Mouse (Mus musculus): ENCODE data around the gene Rxra.
A peak's percentile ranks its signal among the peaks of the same experiment; 100 is the strongest.

Gene Rxra

DNA sequence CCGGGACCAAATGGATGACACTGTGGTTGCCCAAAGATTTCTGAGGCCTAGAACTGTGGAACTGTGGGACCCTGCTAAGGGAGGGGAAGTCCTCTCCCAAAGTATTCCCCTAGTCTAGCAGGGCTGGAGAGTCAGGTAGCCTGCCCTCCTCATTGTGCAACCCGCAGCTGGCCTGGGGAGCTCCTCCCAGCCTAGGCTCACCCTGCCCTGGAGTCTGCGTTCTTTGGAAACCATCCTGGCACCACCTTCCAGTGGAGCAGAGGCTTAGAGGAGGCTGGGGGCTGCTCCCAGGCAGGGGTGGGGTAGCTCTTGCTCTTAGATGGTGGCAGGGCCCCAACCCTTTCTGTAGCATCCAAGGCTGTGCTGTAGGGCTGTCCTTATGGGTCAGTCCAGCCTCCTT lies 26.0 kb downstream of the Rxra start:
- DNase-seq (ENCODE audit: low read depth, low spot score) = no peak

DNA sequence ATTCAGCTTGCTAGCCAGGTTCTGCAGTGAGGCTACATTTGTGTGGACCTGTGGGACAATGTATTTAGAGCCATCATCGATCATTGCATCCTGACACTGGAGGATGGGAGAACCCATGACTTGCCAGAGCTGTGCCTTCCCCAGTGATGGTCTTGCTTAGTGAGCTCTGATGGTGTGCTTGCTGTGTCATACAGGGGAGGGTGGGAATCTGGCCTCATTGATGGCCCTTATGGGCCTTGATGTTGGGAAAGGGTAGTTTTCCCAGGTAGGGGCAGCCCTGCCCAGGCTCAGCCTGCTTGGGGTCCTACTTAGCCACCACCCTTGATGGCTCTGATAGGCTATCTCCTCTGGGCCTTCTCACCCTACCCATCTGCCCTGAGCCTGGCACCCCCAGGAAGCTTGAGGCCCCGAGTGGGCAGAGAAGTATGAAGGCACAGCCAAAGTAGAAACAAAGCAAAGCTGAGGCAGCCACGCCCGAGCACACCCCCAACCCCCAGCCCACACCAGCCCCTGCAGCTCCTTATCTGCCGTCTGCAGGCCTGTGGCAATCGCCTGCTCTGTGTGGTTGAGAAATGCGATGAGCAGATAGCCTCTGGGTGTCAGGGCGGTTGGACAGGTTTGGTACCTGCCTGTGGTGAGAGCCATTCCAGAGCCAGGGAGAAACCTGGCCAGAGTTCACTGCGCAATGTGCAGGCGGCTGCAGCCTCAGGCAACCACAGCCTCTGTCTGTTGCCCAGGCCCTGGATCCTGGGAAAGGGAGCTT lies 26.8 kb downstream of the Rxra start:
- no peak for DNase-seq (ENCODE audit: low read depth, low spot score)

DNA sequence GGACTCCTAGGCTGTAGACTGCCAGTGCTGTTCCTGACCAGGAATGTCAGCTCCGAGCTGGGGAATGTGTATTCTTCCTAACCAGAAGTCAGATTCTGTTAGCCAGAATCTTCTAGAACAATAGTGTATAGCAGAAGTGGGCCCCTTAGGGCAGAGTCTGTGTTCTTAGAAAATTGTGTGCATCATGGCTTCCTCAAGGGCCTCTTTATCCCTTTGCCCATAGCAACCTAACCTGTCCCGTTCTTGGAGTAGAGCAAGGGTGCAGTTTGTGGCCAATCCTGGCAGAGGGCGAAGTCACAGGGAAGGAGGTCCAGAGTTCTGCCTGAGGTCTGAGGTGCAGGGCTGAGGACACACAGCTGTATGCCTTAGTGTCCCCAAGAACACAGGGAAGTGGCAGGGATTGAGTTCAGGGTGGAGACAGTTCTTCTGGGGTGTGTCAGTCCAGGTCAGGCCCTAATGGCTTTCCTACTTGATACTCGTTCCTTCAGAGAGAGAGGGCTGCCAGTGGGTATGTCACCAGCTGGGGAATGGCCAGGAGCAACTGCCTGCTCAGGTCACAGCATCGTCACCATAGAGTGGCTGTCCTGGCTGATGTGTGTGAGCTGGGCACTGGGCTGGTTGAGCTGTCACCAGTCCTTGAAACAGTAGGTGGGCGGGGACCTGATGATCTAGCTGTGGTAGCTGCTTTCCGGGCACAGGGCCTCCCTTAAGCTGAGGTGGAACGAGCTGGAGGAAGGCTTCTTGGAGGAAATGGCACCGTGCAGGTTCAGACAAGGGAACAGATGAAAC lies 27.8 kb downstream of the Rxra start:
- DNase-seq (ENCODE audit: low read depth, low spot score) = no peak

DNA sequence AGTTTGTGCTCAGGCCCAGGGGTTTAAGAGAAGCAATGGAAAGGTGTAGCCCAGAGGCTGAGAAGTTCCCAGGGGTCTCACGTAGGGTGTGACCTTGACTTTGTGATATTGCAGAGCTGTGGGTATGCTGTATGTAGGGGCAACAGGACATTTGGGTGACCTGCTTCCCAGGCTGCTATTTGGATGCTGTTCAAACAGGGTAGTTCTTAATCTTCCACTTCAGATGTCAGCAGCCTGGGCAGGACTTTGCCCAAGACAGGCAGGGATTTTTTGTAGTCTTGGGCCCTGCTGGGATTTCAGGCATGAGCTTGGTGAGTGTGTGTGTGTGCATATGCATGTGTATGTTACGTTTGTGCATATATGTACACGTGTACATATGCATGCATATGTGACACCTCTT lies 28.4 kb downstream of the Rxra start:
- no peak for DNase-seq (ENCODE audit: low read depth, low spot score)

DNA sequence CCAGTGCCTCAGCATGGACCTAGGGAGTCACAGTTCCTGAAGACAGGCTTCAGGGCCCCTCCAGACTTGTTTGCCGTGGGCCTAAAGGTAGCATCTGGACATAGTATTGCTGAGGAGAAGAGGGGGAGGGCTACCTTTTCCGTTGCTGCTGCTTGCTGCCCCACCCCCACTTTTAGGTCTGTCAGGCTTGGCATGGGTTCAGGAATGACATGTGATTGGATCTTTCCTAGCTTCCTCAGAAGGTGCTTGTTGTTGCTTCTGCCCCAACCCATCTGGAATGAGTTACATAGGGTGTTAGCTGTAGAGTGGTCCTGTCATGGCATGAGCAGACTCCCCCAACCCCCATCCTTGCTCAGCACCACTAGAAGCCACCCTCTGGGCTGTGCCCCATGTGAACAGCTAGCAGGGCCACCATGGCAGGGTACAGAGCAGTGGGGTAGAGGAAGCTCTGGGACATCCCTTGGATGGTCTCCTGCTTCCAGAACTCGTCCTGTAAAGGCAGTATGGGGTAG lies 34.7 kb downstream of the Rxra start:
- no peak for DNase-seq (ENCODE audit: low read depth, low spot score)

DNA sequence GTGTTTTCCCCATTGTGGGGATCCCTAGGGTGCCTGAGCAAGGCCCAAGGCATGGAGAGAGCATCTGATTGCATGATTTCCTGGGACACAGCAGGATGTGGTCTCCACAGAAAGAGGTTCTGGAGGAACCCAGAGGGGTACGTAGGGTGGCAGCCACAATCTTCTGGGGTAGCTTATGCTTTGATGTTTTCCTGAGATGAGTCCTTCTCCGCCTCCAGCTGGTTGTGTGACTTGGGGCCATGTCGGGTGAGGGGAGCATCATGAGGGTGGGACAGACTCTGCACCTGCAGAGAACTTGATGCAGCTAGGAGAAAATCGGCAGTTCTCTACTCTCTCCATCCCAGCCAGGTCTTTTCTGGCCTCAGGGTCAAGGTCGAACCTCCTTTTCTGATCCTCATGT lies 36.4 kb downstream of the Rxra start:
- no peak for DNase-seq (ENCODE audit: low read depth, low spot score)

DNA sequence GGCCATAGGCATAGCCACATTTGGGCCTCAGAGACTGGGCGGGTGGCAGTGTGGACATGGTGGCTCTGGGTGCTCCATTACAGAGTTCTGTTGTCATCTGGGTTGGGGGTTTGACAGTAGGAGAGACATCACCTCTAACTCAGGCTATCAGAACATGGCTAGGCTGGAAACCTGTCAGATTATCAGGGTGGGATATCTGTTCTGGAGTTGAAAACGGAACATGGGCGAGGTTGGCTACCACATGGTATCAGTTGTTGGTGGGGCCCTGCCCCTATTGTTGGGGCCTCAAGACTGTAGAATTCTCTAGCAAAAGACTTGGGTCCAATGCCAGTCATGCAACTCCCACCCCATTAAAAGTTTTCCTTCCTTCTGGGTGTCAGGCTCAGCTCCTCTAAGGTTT lies 37.1 kb downstream of the Rxra start:
- DNase-seq (ENCODE audit: low read depth, low spot score) = no peak

DNA sequence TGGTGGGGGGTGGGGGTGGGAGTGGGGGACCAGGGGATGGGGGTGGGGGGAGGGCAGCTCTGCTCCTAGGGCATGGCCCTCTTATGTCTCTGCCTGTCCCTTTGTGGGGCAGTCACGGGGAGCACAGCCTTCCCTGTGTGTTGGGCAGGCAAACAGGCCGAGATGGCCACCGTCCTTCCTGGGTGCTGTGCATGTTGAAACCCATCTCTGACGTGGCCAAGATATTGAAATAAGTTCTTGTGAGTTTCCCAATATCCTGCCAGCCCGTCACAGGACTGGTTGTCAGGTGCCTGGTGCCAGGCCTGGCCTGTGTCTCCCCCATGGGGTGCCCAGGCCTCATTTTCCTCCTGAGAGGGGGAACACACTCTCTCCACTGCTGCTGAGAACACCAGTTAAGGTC lies 37.9 kb downstream of the Rxra start:
- no peak for DNase-seq (ENCODE audit: low read depth, low spot score)

DNA sequence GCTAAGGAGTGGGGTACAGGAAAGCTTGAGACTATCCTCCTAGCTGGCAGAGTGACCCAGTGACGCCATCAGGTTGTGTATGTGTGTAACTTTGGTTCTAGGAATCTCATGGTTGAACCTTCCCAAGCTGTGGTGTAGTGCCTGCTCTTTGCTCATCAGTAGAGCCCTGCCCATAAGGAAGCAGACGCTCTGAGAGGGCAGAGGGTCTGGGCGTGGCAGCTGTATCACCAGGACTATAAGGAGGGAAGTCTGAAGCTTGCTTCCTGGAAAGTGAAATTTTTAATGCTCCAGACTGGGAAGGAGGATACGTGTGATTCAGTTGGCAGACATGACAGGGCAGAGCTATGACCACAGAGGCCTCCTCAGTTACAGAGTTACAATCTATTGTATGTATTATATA lies 39.0 kb downstream of the Rxra start:
- DNase-seq (ENCODE audit: low read depth, low spot score) = no peak

DNA sequence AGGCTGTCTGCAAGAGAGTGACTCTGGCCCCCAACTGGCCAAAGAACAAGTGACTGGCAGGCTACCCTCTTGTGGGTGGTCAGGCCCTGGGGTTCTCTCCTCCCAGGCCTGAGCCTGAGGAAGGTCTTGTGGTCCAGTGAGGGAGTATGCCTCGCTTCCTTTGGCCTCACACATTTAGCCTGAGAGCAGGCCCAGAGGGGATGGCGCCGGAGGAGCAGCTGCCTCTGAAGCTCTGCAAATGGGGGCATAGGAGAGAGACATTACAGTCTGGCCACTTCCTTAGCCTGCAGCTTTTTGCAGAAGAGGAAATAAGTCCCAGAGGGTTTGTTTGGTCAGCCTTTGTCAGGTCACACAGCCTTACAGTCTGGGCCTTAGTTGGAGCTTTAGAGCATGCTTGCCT lies 40.1 kb downstream of the Rxra start:
- no peak for DNase-seq (ENCODE audit: low read depth, low spot score)

DNA sequence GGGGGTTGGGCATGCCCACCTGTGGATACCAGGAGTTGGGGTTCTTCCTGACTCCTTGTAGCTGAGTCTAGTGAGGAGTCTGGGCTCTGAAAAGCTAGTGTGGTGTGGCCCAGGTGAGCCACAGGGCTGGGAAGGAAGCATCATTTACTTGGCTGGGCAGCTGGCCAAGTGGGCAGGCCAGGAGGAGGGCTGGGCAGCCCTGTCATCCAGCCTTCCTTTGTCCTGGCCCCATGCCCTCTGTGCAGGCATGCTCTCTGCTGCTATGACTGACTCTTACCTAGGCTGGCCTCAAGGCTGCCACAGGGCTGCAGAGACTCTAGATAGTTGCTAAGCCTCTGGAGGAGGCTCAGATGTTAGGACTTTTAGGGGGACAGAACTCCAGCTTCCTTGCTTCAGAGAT lies 42.0 kb downstream of the Rxra start:
- DNase-seq (ENCODE audit: low read depth, low spot score) = no peak

DNA sequence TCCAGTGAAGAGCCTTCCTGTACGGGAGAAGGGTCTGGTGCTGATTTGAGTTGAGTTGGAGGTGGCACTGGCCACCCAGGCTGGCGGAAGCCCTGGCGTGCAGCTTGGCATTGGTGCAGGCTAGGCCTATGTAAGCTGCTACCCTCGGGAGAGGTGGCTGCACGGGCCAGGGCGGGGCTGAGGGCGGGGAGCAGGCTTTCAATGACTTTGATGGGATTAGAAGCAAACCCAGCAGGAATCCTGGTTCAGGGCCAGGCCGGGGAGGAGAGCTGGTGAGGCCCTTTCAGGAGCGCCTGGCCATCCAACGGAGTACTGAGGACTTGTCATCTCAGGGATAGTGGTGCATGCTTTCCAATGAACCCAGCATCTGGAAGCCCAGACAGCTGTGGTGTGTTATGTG lies 43.4 kb downstream of the Rxra start:
- DNase-seq (ENCODE audit: low read depth, low spot score) = peak; percentile 56

DNA sequence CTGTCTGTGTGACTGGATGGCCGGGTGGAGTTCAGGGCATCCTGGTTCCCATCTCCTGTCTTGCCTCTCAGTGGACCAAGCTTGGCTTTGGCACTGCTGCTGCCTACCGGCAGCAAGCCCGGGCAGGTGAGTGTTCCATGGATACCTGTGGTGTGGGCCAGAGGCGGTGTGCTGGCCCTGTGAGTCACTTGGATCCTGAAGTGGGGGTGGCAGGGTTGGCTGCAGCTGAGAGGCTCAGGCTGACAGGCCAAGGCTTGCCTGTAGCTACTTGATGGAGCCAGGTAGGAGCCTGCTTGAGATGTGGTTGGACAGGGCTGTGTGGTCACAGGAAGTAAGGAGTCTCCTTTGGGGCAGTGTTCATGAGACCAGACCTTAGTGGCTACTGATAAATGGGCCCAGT lies 45.4 kb downstream of the Rxra start:
- DNase-seq (ENCODE audit: low read depth, low spot score) = no peak

DNA sequence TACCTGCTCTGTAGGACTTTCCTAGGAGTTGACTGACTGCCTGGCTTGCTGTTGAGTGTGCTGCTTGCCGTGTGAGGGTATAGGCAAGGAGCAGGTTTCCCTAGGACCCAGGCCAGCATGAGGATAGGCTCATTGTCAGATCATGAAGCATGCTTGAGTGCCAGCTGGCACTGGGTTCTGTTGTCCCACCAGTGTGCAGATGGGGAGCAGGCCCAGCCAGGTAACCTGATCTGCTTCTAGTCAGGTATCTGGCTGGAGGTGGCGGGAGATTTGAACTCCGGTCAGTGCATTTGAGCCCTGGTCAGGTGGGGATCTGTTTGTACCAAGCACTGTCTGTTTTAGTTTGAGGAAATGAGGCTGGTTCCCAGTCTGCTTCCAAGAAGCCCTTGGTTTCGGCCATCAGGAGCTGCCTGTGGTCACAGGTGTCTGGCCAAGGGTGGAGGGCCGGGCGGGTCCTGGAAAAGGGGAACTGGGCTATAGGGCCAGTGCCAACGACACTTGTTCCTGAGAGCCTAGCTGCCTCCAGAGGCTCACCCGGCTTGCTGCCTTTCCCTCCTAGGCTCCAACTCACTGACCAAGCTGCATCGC lies 48.6 kb downstream of the Rxra start:
- DNase-seq (ENCODE audit: low read depth, low spot score) = no peak

DNA sequence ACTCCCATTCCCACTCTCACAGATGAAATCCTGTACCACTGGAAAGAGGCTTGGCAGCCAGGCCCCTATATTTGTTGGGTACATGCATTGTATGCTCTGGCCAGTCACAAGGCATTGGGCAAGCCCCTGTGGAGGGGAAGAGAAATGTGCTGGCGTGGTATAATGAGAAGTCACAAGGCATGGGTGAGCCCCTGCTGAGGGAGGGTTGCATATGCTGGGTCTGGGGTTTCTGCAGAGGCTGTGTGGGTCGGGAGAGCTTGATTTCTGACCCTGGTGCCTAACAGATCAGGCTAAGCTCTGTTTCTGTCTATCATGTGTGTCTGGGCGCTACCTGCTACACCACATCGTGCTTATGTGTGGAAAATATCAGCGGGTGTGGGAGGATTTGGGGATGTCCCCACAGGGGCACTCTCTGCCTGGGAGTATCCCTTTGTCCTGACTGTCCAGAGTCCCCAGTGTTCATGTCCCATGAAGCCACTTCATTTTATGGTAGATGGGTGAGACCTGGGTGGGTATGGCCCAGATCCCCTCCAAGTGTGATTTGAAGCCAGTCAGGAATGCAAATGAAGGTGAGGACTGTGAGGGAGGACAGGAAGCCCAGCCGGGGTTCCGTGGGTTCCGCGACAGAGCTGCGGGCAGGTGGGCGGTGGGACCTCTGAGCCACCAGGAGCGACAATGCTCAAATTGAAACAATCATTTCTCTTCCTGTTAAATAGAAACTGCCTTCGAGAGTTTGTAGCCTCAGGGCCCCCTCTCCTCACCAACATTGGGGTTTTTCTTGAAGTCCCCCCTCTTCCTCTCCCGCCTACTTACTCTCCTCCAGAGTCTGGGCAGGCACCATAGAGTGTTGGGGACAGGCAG lies 52.0 kb downstream of the Rxra start:
- DNase-seq (ENCODE audit: low read depth, low spot score) = no peak

DNA sequence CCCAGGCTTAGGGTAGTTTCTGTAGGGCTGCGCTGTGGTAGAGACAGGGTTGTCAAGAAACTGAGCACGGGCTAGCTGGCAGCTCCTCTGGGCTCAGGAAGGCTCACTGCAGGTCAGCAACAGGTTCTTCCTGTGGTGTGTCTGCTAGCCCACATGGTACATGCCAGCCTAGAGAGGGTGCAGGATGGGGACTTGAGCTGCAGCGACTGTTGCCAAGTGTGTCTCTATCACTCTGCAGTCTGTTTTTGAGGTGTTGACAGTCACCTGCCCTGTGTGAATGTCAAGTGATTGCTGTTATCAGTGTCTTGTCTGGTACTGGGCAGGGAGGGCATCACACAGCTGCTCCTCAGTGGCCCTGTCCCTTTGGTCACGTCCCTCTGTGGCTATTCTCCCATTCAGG lies 52.8 kb downstream of the Rxra start:
- DNase-seq (ENCODE audit: low read depth, low spot score) = no peak

DNA sequence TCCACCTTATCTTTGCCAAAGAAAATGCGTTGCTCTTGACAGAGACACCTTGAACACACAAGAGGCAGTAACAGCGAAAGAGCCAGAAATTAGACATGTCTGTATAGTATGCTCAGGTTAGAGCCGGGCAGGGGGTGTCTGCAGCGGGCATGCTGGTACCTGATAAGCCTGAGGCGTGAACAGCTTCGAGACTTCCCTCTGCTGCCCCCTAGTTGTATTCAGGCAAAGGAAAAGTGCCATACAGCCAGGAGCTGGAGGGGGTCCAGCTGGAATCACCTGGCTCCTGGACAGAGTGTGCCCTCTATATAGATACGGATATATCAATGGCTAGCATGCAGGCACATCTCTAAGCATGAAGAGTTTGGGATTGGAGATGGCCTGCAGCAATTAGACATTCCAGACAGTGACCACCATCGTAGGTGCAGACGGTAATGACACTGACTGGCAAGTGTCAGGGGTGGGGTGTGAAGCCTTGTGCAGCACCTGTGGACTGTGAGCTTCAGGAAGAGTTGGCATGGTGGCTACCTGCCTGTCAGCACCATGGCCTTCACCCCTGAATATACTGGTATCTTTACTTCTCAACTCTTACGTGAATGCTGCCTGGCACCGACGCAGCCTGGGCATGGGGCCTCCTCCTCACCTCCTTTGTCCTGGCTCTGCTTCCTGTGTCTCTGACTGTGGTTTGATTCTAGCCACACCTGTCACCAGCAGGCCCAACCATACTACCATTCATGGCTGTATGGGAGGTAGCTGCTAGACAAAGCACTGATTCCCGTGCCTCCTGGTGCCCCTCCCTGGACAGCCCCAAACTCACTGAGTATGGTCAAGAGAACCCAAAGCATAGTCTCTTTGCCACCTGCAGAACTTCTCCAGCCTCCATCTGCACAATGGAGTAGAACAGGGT lies 54.0 kb downstream of the Rxra start:
- peak; percentile 27 for DNase-seq (ENCODE audit: low read depth, low spot score)

DNA sequence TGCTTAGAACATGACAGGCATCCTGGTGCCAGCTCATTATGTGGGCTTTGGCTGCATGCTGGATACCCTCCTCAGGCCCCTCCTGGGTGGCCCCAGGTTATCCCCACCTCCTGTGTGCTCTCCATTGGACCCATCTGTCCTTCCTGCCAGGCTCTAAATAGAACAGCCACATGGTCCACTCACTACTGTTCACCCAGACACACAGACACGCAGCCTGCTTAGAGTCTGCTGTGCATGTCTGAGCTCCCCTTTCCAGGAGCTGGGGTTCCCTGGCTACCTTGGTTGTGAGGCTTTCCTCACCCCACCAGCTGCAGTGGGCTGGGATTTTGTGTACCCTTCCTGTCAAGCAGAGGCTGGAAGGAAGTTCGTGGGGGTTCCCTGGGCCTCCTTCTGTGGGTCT lies 56.8 kb downstream of the Rxra start:
- DNase-seq (ENCODE audit: low read depth, low spot score) = no peak

DNA sequence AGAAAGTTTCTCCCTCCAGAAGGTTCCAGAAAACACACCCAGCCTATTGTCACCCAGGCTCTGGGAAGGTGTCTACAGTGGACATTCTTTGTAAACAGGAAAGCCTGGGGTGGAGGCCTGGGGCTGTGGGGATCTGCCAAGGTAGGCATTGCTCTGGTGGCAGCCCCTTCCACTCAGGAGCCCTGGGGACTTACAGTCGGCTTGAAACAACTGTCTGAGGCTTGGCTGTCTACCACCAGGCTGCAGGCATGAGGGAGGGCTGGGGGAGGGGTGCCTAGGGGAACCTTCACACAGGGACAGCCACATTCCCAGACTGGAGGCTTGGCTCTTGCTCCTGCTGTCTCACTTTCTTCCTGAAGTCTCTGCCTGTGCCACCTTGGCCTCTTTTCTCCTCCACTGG lies 58.1 kb downstream of the Rxra start:
- no peak for DNase-seq (ENCODE audit: low read depth, low spot score)

DNA sequence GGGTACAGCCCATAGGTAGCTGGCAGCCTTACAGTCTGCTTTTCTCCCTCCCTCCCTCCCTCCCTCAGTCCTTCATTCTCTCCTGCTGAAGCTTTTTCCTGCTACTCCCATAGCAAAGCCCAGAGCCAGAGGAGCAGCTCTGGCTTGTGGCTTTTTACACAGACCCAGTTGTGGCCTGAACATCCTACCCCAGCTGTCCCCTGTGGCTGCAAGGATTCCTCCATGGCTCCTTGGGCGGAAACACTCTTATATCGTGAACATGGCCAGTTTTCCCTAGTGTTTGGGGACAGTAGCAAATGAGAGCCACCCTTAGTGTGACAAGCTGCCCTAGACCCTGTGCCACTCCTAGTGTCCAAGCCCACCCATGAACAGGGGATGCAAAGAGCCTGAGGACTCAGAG lies 58.6 kb downstream of the Rxra start:
- no peak for DNase-seq (ENCODE audit: low read depth, low spot score)

DNA sequence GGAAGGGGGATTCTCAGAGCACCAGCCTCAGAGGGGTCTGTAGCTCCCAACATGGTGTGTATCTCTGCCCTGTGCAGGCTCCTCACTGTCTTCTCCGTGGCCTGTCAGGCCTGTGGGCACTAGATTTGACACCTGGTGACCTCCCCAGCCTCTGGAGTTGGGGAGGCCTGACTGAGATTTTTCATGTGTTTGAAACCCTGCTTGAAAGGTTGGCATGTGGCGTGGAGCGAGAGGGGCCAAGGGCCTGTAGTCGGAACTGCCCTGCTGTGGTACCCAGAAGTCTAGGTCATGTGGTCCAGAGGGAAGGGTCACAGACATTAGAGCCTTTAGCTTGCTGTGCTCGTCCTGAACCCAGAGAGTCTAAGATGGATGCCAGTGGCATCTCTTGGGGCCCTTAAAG lies 60.6 kb downstream of the Rxra start:
- DNase-seq (ENCODE audit: low read depth, low spot score) = no peak
